In the genomic region with DNA sequence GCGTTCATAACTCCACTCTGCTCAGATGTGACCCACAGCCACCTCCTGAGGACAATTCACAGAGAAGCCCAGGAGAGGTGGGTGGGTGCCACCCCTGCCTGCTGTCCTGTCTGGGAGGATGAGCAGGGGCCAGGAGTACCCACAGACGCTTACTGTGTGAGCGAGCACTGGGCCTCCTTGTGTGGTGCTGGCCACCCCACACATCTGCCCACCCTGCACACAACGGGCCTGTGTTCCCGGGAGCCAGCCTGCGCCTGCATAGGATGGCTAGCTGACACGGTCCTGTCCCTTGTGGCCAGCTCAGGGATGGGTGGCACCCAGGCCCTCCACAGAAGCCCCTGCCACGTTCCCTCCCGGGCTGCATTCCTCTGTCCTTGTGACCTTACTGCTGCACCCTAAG, we compare ENCODE assay signal across 14 mouse cellular contexts. TPM values are rescaled to one million over a fixed set of nuclear protein-coding genes. Genes with fewer than 3 reads are reported as not detected.
DNase-seq lines count a peak whose midpoint lies in the region; ATAC-seq lines count a peak whose summit lies in the region.
"Had no signal": no experiment of that assay in that cellular context is flagged by ENCODE, and none has a peak within 500 bp of the region (broad histone marks: within the 10 kb centered on the region; RNA-seq: fewer than 3 reads in every experiment).

No protein-coding gene starts in this region.

- H3K27me3 ChIP-seq in heart, embryonic 12.5 days (replicated peaks): no peaks in the 10 kb centered on the region
- H3K27me3 ChIP-seq in kidney, embryonic 15.5 days: no peaks in the 10 kb centered on the region
- H3K27me3 ChIP-seq in neural tube, embryonic 15.5 days (replicated peaks): peaks cover 10% of the 10 kb centered on the region; the same call in 1 of the 2 replicates
- H3K27me3 ChIP-seq: midbrain, embryonic 15.5 days had no signal

- ATAC-seq in cerebellum, adult (ENCODE audit: insufficient number of reproducible peaks, low FRiP score, low TSS enrichment): no peak
- ATAC-seq in heart, embryonic 12.5 days (ENCODE audit: insufficient number of reproducible peaks, low FRiP score): 0 out of 2 replicates have a peak, but pooled peaks have one; percentile 36
- ATAC-seq in kidney, embryonic 15.5 days (replicated peaks; ENCODE audit: low FRiP score): no peak
- no peak for ATAC-seq in neural tube, embryonic 15.5 days (ENCODE audit: low FRiP score)
- ATAC-seq: midbrain, embryonic 15.5 days had no signal

- peak; percentile 26 for DNase-seq in cerebellum, adult 11-12 months
- no peak for DNase-seq in heart, postnatal 36 days
- no peak for DNase-seq in kidney, postnatal 14 days
- DNase-seq in brain, adult 2 months (ENCODE audit: low read depth, low spot score): peak; percentile 84
- DNase-seq: adrenal gland, adult 8-10 months; gastrocnemius, postnatal 14 days; lung, postnatal 14 days had no signal

- no peaks in the 10 kb centered on the region for H3K9me3 ChIP-seq in heart, embryonic 12.5 days (replicated peaks)
- H3K9me3 ChIP-seq in kidney, embryonic 15.5 days (replicated peaks): no peaks in the 10 kb centered on the region
- no peaks in the 10 kb centered on the region for H3K9me3 ChIP-seq in neural tube, embryonic 15.5 days (replicated peaks)
- H3K9me3 ChIP-seq: midbrain, embryonic 15.5 days; neural tube, embryonic 12.5 days had no signal

- no peak overlapping the region for H3K4me3 ChIP-seq in heart, embryonic 12.5 days
- no peak overlapping the region for H3K4me3 ChIP-seq in kidney, embryonic 15.5 days (replicated peaks)
- H3K4me3 ChIP-seq in neural tube, embryonic 15.5 days (replicated peaks): no peak overlapping the region
- H3K4me3 ChIP-seq: midbrain, embryonic 15.5 days; neural tube, embryonic 12.5 days had no signal

- H3K9ac ChIP-seq in heart, embryonic 12.5 days: no peak overlapping the region
- no peak overlapping the region for H3K9ac ChIP-seq in kidney, embryonic 15.5 days
- H3K9ac ChIP-seq in neural tube, embryonic 15.5 days (replicated peaks): no peak overlapping the region
- H3K9ac ChIP-seq: liver, embryonic 14.5 days; midbrain, embryonic 15.5 days; neural tube, embryonic 12.5 days had no signal

- intact Hi-C loops in heart, postnatal 36 days (cut with DNase I): no loop called here

- no peaks in the 10 kb centered on the region for H3K36me3 ChIP-seq in heart, embryonic 12.5 days
- H3K36me3 ChIP-seq in kidney, embryonic 15.5 days: 0 out of 2 replicates have a peak, but pooled peaks cover 4% of the 10 kb centered on the region
- H3K36me3 ChIP-seq in neural tube, embryonic 15.5 days: no peaks in the 10 kb centered on the region
- H3K36me3 ChIP-seq: midbrain, embryonic 15.5 days; neural tube, embryonic 12.5 days had no signal

- H3K4me1 ChIP-seq in heart, embryonic 12.5 days (replicated peaks): peaks cover 47% of the 10 kb centered on the region
- peaks cover 68% of the 10 kb centered on the region for H3K4me1 ChIP-seq in kidney, embryonic 15.5 days
- H3K4me1 ChIP-seq in neural tube, embryonic 15.5 days: peaks cover 7% of the 10 kb centered on the region; the same call in 1 of the 2 replicates

- WGBS in heart, embryonic 12.5 days: 68% methylated on average over 9 of the region's 9 CpGs
- 60% methylated on average over 9 of the region's 9 CpGs for WGBS in kidney, embryonic 15.5 days
- WGBS in neural tube, embryonic 15.5 days: 74% methylated on average over 9 of the region's 9 CpGs

- no peak overlapping the region; the same call in 1 of the 2 replicates for H3K27ac ChIP-seq in heart, embryonic 12.5 days (ENCODE audit: poor library complexity, severe bottlenecking)
- H3K27ac ChIP-seq in kidney, embryonic 15.5 days: 0 out of 2 replicates have a peak overlapping the region, but pooled peaks have one; percentile 1
- H3K27ac ChIP-seq in neural tube, embryonic 15.5 days (replicated peaks): no peak overlapping the region
- H3K27ac ChIP-seq: liver, embryonic 14.5 days; midbrain, embryonic 15.5 days; neural tube, embryonic 12.5 days had no signal

- no peak overlapping the region for H3K4me2 ChIP-seq in heart, embryonic 12.5 days
- H3K4me2 ChIP-seq in kidney, embryonic 15.5 days: no peak overlapping the region
- no peak overlapping the region for H3K4me2 ChIP-seq in neural tube, embryonic 15.5 days
- H3K4me2 ChIP-seq: midbrain, embryonic 15.5 days; neural tube, embryonic 12.5 days had no signal

RNA-seq across cellular contexts. Expression of gene Hip1r, which starts 12.0 kb away (rescaled TPM):
- polyA plus RNA-seq in heart, embryonic 12.5 days (2016; fragmentation: Nextera tagmentation; extraction: Ambion mirVana): 4.8 and 7.5 TPM in 2 replicates
- 10 to 100 TPM in 1 of 2 experiments, 1 to 10 TPM in 1; 8.6 to 17.0 TPM for total RNA-seq in heart, postnatal 36 days (2021)
- 18.2 and 20.0 TPM in 2 replicates for polyA plus RNA-seq in kidney, embryonic 15.5 days (2015; fragmentation: Nextera tagmentation; extraction: Ambion mirVana)
- 24.1 and 31.0 TPM in 2 replicates for polyA plus RNA-seq in neural tube, embryonic 15.5 days (2015; fragmentation: Nextera tagmentation; extraction: Ambion mirVana)

RNA-seq across cellular contexts. Expression of gene Vps37b, which starts 46.6 kb away (rescaled TPM):
- 61.9 and 64.4 TPM in 2 replicates for polyA plus RNA-seq in heart, embryonic 12.5 days (2016; fragmentation: Nextera tagmentation; extraction: Ambion mirVana)
- 10 to 100 TPM; 19.6 to 25.0 TPM for total RNA-seq in heart, postnatal 36 days (2021)
- polyA plus RNA-seq in kidney, embryonic 15.5 days (2015; fragmentation: Nextera tagmentation; extraction: Ambion mirVana): 33.8 and 35.3 TPM in 2 replicates
- polyA plus RNA-seq in neural tube, embryonic 15.5 days (2015; fragmentation: Nextera tagmentation; extraction: Ambion mirVana): 48.8 and 50.4 TPM in 2 replicates

RNA-seq across cellular contexts. Expression of gene Ccdc62, which starts 55.0 kb away (rescaled TPM):
- 2.5 and 7.1 TPM in 2 replicates for polyA plus RNA-seq in heart, embryonic 12.5 days (2016; fragmentation: Nextera tagmentation; extraction: Ambion mirVana)
- 1 to 10 TPM; 2.6 to 3.7 TPM for total RNA-seq in heart, postnatal 36 days (2021)
- polyA plus RNA-seq in kidney, embryonic 15.5 days (2015; fragmentation: Nextera tagmentation; extraction: Ambion mirVana): 6.0 and 6.9 TPM in 2 replicates
- 5.0 and 6.6 TPM in 2 replicates for polyA plus RNA-seq in neural tube, embryonic 15.5 days (2015; fragmentation: Nextera tagmentation; extraction: Ambion mirVana)

RNA-seq across cellular contexts. Expression of gene Gm43518, which starts 58.2 kb away (rescaled TPM):
- polyA plus RNA-seq in heart, embryonic 12.5 days (2016; fragmentation: Nextera tagmentation; extraction: Ambion mirVana): 0.90 and 2.1 TPM in 2 replicates
- total RNA-seq in heart, postnatal 36 days (2021): not detected
- polyA plus RNA-seq in kidney, embryonic 15.5 days (2015; fragmentation: Nextera tagmentation; extraction: Ambion mirVana): 1.7 and 2.9 TPM in 2 replicates
- 4.3 and 5.9 TPM in 2 replicates for polyA plus RNA-seq in neural tube, embryonic 15.5 days (2015; fragmentation: Nextera tagmentation; extraction: Ambion mirVana)

Comparison
In these comparisons a context has a peak if more than half of its experiments do, and no peak if none do; other contexts are left out.
1. DNase-seq: peak in cerebellum, adult 11-12 months (single experiment) and brain, adult 2 months (single experiment); none in heart, postnatal 36 days (0 of 2) and kidney, postnatal 14 days (single experiment).